Mouse (Mus musculus) heart, embryonic 14.5 days (tissue): ENCODE measurements at regions not wholly inside any gene's neighbourhood (a gene's known extent, or its start where the extent isn't known, plus 50 kb on each side); places are given as distances from the start of the nearest gene placed in this dataset.
"Not testable (repeated sequence)": the region's sequence is repeated elsewhere in the genome, so short reads cannot be mapped to it uniquely, and the experiment has no call there.

Source experiments
- ATAC-seq: fragments of 200-750 bp; cut with Nextera tagmentation; 2 replicates; pipeline ENCODE4 v1.8.0; 2017; ENCODE audit warnings: low read depth, moderate TSS enrichment; ENCODE audit not compliant: insufficient number of reproducible peaks, insufficient read depth, low FRiP score
- H3K27ac ChIP-seq, 2 experiments: fragments of 200-500 bp in 1 of 2; fragments of 300-500 bp in 1 of 2; sonication (generic) in 1 of 2; replicated peaks in 1 of 2; 2 replicates each; pipeline ENCODE4 v1.5.1; 2012 to 2014; ENCODE audit warnings: low read depth in 2 of 2, low read length in 2 of 2, control low read depth in 1 of 2, mild to moderate bottlenecking in 1 of 2, mixed read lengths in 1 of 2; ENCODE audit not compliant: control insufficient read depth in 1 of 2, insufficient read depth in 1 of 2
- H3K27me3 ChIP-seq: fragments of 300-500 bp; sonication (generic); 2 replicates; pipeline ENCODE4 v1.6.1; 2014; ENCODE audit warnings: mild to moderate bottlenecking, low read length, control low read depth; ENCODE audit not compliant: control insufficient read depth, insufficient read depth
- H3K36me3 ChIP-seq: fragments of 300-500 bp; sonication (generic); 2 replicates; pipeline ENCODE4 v1.6.1; 2014; ENCODE audit warnings: mild to moderate bottlenecking, control low read depth, low read length, mixed read lengths; ENCODE audit not compliant: control insufficient read depth, insufficient read depth
- H3K4me1 ChIP-seq, 2 experiments: fragments of 200-500 bp in 1 of 2; fragments of 300-500 bp in 1 of 2; sonication (generic) in 1 of 2; 2 replicates each; pipeline ENCODE4 v1.6.1; 2012 to 2014; ENCODE audit warnings: low read length in 2 of 2, control low read depth in 1 of 2, mixed read lengths in 1 of 2; ENCODE audit not compliant: control insufficient read depth in 2 of 2, insufficient read depth in 2 of 2
- H3K4me2 ChIP-seq: fragments of 300-500 bp; sonication (generic); 2 replicates; pipeline ENCODE4 v1.6.1; 2014; ENCODE audit warnings: mild to moderate bottlenecking, low read length
- H3K4me3 ChIP-seq, 2 experiments: fragments of 200-500 bp in 1 of 2; fragments of 300-500 bp in 1 of 2; sonication (generic) in 1 of 2; 2 replicates each; pipeline ENCODE4 v1.5.1; 2012 to 2014; ENCODE audit warnings: low read length in 2 of 2, mild to moderate bottlenecking in 2 of 2, control low read depth in 1 of 2, low read depth in 1 of 2, moderate library complexity in 1 of 2; ENCODE audit not compliant: control insufficient read depth in 1 of 2, insufficient read depth in 1 of 2
- H3K9ac ChIP-seq: fragments of 300-500 bp; sonication (generic); 2 replicates; pipeline ENCODE4 v1.6.1; 2014; ENCODE audit warnings: mild to moderate bottlenecking, low read length
- H3K9me3 ChIP-seq: fragments of 300-500 bp; sonication (generic); 2 replicates; pipeline ENCODE4 v1.6.1; 2016; ENCODE audit warnings: low read length, control low read depth; ENCODE audit not compliant: control insufficient read depth
- WGBS: fragments of 180-500 bp; shearing (Covaris S2); extraction: QIAGEN DNeasy Blood & Tissue Kit; methylation state at CpG from one replicate; pipeline ENCODE4 v1.1.7; 2014; 5-methylcytosine and 5-hydroxymethylcytosine counted together

DNA sequence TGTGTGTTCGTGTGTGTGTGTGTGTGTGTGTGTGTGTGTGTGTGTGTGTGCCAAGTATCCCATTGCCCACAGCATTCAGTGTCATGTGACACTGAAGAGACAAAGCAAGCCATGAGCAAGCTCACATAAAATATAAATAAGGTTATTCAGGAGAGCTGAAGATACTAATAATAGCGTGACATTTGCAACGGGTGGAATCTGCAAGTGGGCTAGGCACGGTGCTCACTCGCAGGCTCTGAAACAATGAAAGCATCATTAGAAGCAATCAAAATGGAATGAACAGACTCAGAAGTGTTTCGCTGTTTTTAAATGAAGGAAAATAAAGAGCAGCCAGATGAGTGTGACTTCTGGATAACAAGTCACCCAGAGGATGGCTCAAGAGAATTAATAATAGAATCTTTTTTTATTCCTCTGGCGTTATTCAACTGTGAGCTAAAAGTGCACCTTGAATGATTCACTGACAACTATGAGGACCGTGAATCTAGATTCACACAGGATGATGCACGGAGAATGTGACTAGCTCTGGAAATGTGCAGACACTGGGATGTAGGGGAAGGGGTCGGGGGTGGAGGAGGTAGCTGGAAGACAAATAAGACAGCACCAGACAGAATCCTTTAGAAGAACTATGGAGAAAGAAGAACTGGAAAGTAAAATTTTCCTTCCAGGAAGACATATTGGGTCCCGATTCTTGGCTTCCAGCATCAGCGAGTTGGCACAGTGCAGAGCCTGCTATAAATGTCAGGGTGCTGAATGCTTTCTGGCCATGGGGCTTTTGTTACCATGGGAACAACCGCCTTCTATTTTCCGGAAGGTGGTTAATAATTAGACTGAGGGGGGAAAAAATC lies 55.3 kb downstream of the Actbl2 start:
- ATAC-seq, result no peak
- no peak overlapping the region for H3K4me2 ChIP-seq
- H3K27ac ChIP-seq, result no peak overlapping the region
- no peaks in the 10 kb centered on the region for H3K4me1 ChIP-seq
- H3K9ac ChIP-seq, result no peak overlapping the region
- H3K36me3 ChIP-seq, result no peaks in the 10 kb centered on the region
- 65% methylated on average over 14 of the region's 14 CpGs for WGBS
- no peaks in the 10 kb centered on the region for H3K27me3 ChIP-seq
- no peak overlapping the region for H3K4me3 ChIP-seq
- no peaks in the 10 kb centered on the region; the same call in 1 of the 2 replicates for H3K9me3 ChIP-seq

DNA sequence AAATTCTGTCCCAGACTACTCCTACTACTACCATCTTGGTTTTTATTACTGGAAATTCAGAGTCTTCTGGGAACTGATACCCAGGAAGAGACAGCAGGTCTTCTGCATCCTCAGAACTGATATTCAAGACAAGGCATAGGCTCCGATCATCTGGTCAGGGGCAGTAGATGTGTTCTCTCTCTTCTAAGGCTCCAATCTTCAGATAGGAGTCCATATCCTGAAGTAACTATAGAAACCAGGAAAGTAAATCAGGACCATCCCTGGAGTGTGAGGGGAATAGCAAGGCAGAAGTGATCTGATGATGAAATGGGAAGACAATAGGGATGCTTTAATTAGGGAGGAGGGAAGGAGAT lies 55.9 kb downstream of the Actbl2 start:
- H3K9ac ChIP-seq, result no peak overlapping the region
- H3K27me3 ChIP-seq, result no peaks in the 10 kb centered on the region
- no peak overlapping the region for H3K27ac ChIP-seq
- H3K4me3 ChIP-seq, result no peak overlapping the region
- no peaks in the 10 kb centered on the region; the same call in 1 of the 2 replicates for H3K9me3 ChIP-seq
- no peaks in the 10 kb centered on the region for H3K4me1 ChIP-seq
- 79% methylated on average over 1 of the region's 1 CpGs for WGBS
- ATAC-seq, result no peak
- H3K36me3 ChIP-seq, result no peaks in the 10 kb centered on the region
- H3K4me2 ChIP-seq, result no peak overlapping the region

DNA sequence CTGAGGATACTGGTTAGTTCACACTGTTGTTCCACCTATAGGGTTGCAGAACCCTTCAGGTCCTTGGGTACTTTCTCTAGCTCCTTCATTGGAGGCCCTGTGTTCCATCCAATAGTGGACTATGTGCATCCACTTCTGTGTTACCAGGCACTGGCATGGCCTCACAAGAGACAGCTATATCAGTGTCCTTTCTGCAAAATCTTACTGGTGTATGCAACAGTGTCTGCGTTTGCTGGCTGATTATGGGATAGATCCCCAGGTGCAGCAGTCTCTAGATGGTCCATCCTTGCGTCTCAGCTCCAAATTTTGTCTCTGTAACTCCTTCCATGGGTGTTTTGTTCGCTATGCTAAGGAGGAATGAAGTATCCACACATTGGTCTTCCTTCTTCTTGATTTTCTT lies 58.7 kb downstream of the Actbl2 start:
- H3K36me3 ChIP-seq, H3K27ac ChIP-seq, H3K4me3 ChIP-seq, H3K4me1 ChIP-seq, ATAC-seq, H3K9ac ChIP-seq, H3K9me3 ChIP-seq, H3K4me2 ChIP-seq, H3K27me3 ChIP-seq: not testable (repeated sequence)
- WGBS, result 81% methylated on average over 3 of the region's 3 CpGs

DNA sequence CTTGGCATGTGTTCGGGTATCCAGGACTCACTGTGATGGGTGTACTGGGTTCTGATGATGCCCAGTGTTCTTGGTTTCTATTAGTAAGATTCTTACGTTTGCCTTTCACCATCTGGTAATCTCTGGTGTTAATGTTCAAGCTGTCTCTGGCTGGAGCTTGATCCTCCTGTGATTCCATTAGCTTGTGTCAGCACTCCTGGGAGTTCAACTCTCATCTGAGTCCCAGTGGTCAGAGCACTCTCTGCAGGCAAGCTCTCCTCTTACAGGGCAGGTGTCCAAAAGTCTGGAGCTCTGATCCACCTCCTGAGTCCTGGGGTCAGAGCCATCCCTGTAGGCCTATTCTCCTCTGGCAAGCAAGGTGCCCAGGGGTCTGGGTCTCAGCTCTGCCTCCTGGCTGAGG lies 63.1 kb downstream of the Actbl2 start:
- H3K9me3 ChIP-seq, H3K36me3 ChIP-seq, H3K4me1 ChIP-seq, H3K9ac ChIP-seq, ATAC-seq, H3K27ac ChIP-seq, H3K27me3 ChIP-seq, H3K4me2 ChIP-seq, H3K4me3 ChIP-seq: not testable (repeated sequence)
- 82% methylated on average over 2 of the region's 2 CpGs for WGBS

DNA sequence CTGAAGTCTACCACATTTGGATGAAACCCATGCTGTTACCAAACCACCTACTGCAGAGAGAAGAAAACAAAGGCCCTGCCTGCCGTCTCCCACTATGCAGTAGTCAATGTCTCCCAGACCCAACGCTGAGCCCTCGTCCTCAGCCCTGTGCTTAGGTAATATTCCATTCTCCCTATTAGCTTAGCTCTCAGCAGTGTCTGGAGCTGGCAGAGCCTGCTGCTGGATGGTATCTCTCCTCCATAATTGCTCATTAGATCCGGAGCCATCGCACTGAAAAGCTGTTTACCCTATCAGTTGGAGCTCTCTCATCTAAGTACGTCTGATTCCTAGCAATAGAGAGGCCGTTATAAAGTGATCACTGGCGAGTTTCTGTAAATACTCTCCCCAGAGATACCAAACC lies 68.4 kb downstream of the Actbl2 start:
- Histone ChIP-seq H3K27ac (no peak overlapping the region), H3K4me2 (no peak overlapping the region), H3K4me3 (no peak overlapping the region), H3K9ac (no peak overlapping the region), H3K36me3 (no peaks in the 10 kb centered on the region), H3K27me3 (no peaks in the 10 kb centered on the region), H3K9me3 (no peaks in the 10 kb centered on the region), H3K4me1 (no peaks in the 10 kb centered on the region)
- WGBS, result 43% methylated on average over 8 of the region's 8 CpGs
- ATAC-seq, result no peak

DNA sequence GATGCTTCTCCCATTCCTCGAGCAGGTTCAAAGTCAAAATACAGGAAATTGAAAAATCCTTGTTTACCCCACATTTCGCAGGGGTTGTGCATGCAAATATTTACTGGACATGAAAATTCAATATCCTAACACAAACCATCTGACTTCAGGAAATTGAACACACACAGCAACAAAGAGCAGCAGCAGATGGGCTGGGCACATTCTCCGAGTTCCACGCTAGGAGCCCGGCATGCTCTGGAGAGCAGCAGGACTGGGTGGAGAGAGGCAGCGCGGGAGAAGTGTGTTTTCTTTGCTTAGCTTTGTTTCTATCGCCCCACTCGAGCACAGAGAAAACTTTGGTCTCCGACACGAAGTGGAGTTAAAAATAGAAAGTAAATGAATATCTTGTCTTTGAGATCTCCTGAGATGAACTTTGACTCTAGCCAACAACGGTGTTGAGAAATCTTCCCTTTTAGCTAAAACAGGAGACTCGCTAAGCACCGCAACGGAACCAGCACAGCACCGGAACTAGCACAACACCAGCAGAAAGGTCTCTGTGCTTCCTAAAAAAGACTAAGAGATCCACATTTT lies 71.4 kb downstream of the Actbl2 start:
- H3K9me3 ChIP-seq, result no peaks in the 10 kb centered on the region
- no peak overlapping the region for H3K4me3 ChIP-seq
- no peak overlapping the region for H3K4me2 ChIP-seq
- H3K27me3 ChIP-seq, result no peaks in the 10 kb centered on the region
- H3K9ac ChIP-seq, result no peak overlapping the region
- H3K36me3 ChIP-seq, result no peaks in the 10 kb centered on the region
- ATAC-seq, result no peak
- no peaks in the 10 kb centered on the region for H3K4me1 ChIP-seq
- H3K27ac ChIP-seq, result no peak overlapping the region
- WGBS, result 47% methylated on average over 16 of the region's 16 CpGs

DNA sequence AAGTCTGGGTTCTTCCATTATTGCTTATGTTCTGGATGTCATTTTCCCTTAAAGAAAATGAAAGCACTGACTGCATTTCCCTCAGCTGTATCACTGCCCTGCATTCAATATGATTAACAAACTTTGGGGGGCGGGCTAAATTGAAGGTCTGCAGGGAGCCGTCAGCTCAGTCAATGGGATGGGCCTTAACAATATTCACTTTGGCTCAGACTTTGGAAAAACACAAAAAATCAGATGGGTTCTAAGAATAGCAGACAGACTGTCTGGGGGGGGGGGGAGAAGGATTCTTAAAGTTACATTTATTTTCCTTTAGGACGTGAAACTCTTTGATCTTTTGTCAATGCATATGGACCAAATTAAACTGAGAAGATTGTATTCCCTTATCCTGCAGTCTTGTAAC lies 78.2 kb downstream of the Actbl2 start:
- Histone ChIP-seq H3K27ac (no peak overlapping the region), H3K4me3 (no peak overlapping the region), H3K4me2 (no peak overlapping the region), H3K9me3 (no peaks in the 10 kb centered on the region), H3K4me1 (no peaks in the 10 kb centered on the region), H3K9ac (no peak overlapping the region), H3K27me3 (no peaks in the 10 kb centered on the region), H3K36me3 (no peaks in the 10 kb centered on the region)
- 78% methylated on average over 3 of the region's 3 CpGs for WGBS
- ATAC-seq, result no peak

DNA sequence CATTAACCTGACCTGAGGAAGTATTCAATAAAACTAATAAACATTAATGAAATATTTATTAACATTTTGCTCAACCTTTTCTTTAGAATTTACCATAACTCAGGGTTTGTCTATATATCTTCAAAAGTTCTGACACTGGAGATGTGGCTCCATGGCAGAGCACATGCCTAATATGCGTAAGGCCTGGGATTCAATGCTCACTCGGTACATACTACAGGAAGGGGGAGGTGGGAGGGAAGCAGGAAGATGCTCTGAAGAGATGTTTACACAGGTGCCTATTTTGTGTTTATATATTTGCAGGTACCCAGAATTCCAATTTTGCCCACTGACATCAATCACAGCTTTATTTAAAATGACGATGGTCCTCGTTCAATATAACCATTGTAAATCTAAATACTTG lies 79.0 kb downstream of the Actbl2 start:
- Histone ChIP-seq H3K9me3 (no peaks in the 10 kb centered on the region), H3K4me3 (no peak overlapping the region), H3K4me1 (no peaks in the 10 kb centered on the region), H3K4me2 (no peak overlapping the region), H3K9ac (no peak overlapping the region), H3K36me3 (no peaks in the 10 kb centered on the region), H3K27me3 (no peaks in the 10 kb centered on the region), H3K27ac (no peak overlapping the region)
- ATAC-seq, result no peak
- 87% methylated on average over 4 of the region's 4 CpGs for whole genome bisulfite sequencing
